Mouse (Mus musculus) liver, embryonic 14.5 days (tissue): ENCODE measurements around the gene Trpv3. TPM values are rescaled to one million over a fixed set of nuclear protein-coding genes. Genes with fewer than 3 reads are reported as not detected.

ENCODE experiments used
- ATAC-seq: fragments of 200-750 bp; cut with Nextera tagmentation; 2 replicates; pipeline ENCODE4 v1.8.0; 2017; ENCODE audit warnings: moderate number of reproducible peaks, mild to moderate bottlenecking, moderate library complexity; ENCODE audit not compliant: insufficient read depth
- DNase-seq, 3 experiments: peaks; one replicate each; pipeline ENCODE4 v3.0.0-alpha.2; 2012 to 2013; ENCODE audit warnings: low read depth in 3 of 3, low spot score in 3 of 3
- H3K27ac ChIP-seq: fragments of 300-500 bp; sonication (generic); 2 replicates; pipeline ENCODE4 v1.5.1; 2014; ENCODE audit warnings: moderate library complexity, mild to moderate bottlenecking, control low read depth, inconsistent platforms
- H3K27me3 ChIP-seq: fragments of 300-500 bp; sonication (generic); 2 replicates; pipeline ENCODE4 v1.6.1; 2014; ENCODE audit warnings: mild to moderate bottlenecking, low read length, moderate library complexity; ENCODE audit not compliant: control insufficient read depth, insufficient read depth
- H3K36me3 ChIP-seq: fragments of 300-500 bp; sonication (generic); replicated peaks from 2 replicates; pipeline ENCODE4 v1.6.1; 2014; ENCODE audit warnings: low read depth; ENCODE audit not compliant: control insufficient read depth, insufficient read depth
- H3K4me1 ChIP-seq, 2 experiments: fragments of 200-500 bp in 1 of 2; fragments of 300-500 bp in 1 of 2; sonication (generic) in 1 of 2; replicated peaks; 2 replicates each; pipeline ENCODE4 v1.6.1; 2012 to 2014; ENCODE audit warnings: antibody characterized with exemption in 1 of 2, inconsistent platforms in 1 of 2, low read length in 1 of 2; ENCODE audit not compliant: control insufficient read depth in 2 of 2, insufficient read depth in 2 of 2
- H3K4me2 ChIP-seq: fragments of 300-500 bp; sonication (generic); 2 replicates; pipeline ENCODE4 v1.6.1; 2014; ENCODE audit warnings: low read depth, mild to moderate bottlenecking, control low read depth, moderate library complexity
- H3K4me3 ChIP-seq, 2 experiments: fragments of 200-500 bp in 1 of 2; fragments of 300-500 bp in 1 of 2; sonication (generic) in 1 of 2; 2 replicates each; pipeline ENCODE4 v1.5.1; 2012 to 2014; ENCODE audit warnings: low read depth in 2 of 2, low read length in 2 of 2, mild to moderate bottlenecking in 2 of 2, control low read depth in 1 of 2, inconsistent platforms in 1 of 2, moderate library complexity in 1 of 2; ENCODE audit not compliant: insufficient read depth in 1 of 2
- H3K9ac ChIP-seq: fragments of 300-500 bp; sonication (generic); replicated peaks from 2 replicates; pipeline ENCODE4 v1.6.1; 2014; ENCODE audit warnings: mild to moderate bottlenecking, control low read depth, moderate library complexity
- H3K9me3 ChIP-seq: fragments of 300-500 bp; sonication (generic); 2 replicates; pipeline ENCODE4 v1.6.1; 2016; ENCODE audit warnings: low read length, mixed read lengths; ENCODE audit not compliant: control insufficient read depth
- CTCF ChIP-seq: IDR thresholded peaks from 2 replicates; pipeline ENCODE4 v1.5.1; 2016; ENCODE audit warnings: antibody characterized with exemption, low read depth, control low read depth
- EP300 ChIP-seq: IDR thresholded peaks from 2 replicates; pipeline ENCODE4 v1.6.1; 2016; ENCODE audit warnings: antibody characterized with exemption, low read depth
- WGBS: fragments of 180-500 bp; shearing (Covaris S2); extraction: QIAGEN DNeasy Blood & Tissue Kit; methylation state at CpG from one replicate; pipeline ENCODE4 v1.1.7; 2014; ENCODE audit not compliant: insufficient replicate concordance; 5-methylcytosine and 5-hydroxymethylcytosine counted together
- polyA plus RNA-seq, 2 experiments: library from polyadenylated mRNA; depleted of rRNA in 1 of 2; stranded (reverse) in 1 of 2; unstranded in 1 of 2; fragments of >200 nt; fragmentation: Nextera tagmentation in 1 of 2; extraction: Ambion mirVana in 1 of 2; gene quantifications; 2 replicates each; pipeline versions ENCODE4 v1.2.1 to v1.2.3; 2012 to 2014

The Trpv3 gene
- polyA plus RNA-seq, 2 experiments = 0.01 to 0.03 TPM

GRCm38 (mm10) chr11:73235990-73236701, 31.0 kb upstream of the Trpv3 start:
- Histone ChIP-seq H3K27me3 (no peaks in the 10 kb centered on the region), H3K9me3 (no peaks in the 10 kb centered on the region), H3K4me3 (no peak overlapping the region), H3K4me2 (no peak overlapping the region), H3K4me1 (no peaks in the 10 kb centered on the region), H3K36me3 (no peaks in the 10 kb centered on the region), H3K27ac (no peak overlapping the region), H3K9ac (no peak overlapping the region)
- DNase-seq (no peak), ATAC-seq (no peak)
- no peak for TF ChIP-seq CTCF
- no peak for TF ChIP-seq EP300
- WGBS = 22% methylated on average over 5 of the region's 5 CpGs

GRCm38 (mm10) chr11:73236731-73237130, 30.5 kb upstream of the Trpv3 start:
- no peaks in the 10 kb centered on the region for H3K36me3 ChIP-seq
- H3K4me3 ChIP-seq = no peak overlapping the region
- H3K4me2 ChIP-seq = no peak overlapping the region
- H3K9me3 ChIP-seq = no peaks in the 10 kb centered on the region
- H3K9ac ChIP-seq = no peak overlapping the region
- ATAC-seq (no peak), DNase-seq (no peak)
- H3K27me3 ChIP-seq = no peaks in the 10 kb centered on the region
- no peak overlapping the region for H3K27ac ChIP-seq
- TF ChIP-seq CTCF = no peak
- TF ChIP-seq EP300 = no peak
- H3K4me1 ChIP-seq = no peaks in the 10 kb centered on the region
- WGBS = 52% methylated on average over 3 of the region's 3 CpGs

GRCm38 (mm10) chr11:73242199-73242598, 25.0 kb upstream of the Trpv3 start:
- no peak overlapping the region for H3K9ac ChIP-seq
- H3K27ac ChIP-seq = no peak overlapping the region
- no peak for DNase-seq
- no peaks in the 10 kb centered on the region for H3K4me1 ChIP-seq
- no peaks in the 10 kb centered on the region for H3K27me3 ChIP-seq
- no peaks in the 10 kb centered on the region for H3K9me3 ChIP-seq
- WGBS = 68% methylated on average over 6 of the region's 6 CpGs
- no peak for ATAC-seq
- H3K4me3 ChIP-seq = no peak overlapping the region
- H3K4me2 ChIP-seq = no peak overlapping the region
- no peaks in the 10 kb centered on the region for H3K36me3 ChIP-seq
- TF ChIP-seq EP300 = no peak
- TF ChIP-seq CTCF = no peak

- ATAC-seq (no peak), DNase-seq (no peak)
- Histone ChIP-seq H3K27me3 (no peaks in the 10 kb centered on the region), H3K9me3 (no peaks in the 10 kb centered on the region), H3K27ac (no peak overlapping the region), H3K4me3 (no peak overlapping the region), H3K4me2 (no peak overlapping the region), H3K4me1 (no peaks in the 10 kb centered on the region), H3K9ac (no peak overlapping the region), H3K36me3 (no peaks in the 10 kb centered on the region)
- 75% methylated on average over 4 of the region's 4 CpGs for WGBS
- TF ChIP-seq EP300 (no peak), CTCF (no peak)
Measured at GRCm38 (mm10) chr11:73242777-73243176, 24.4 kb upstream of the Trpv3 start.

GRCm38 (mm10) chr11:73257362-73257945, 9.7 kb upstream of the Trpv3 start:
- Histone ChIP-seq H3K9me3 (no peaks in the 10 kb centered on the region), H3K4me1 (no peaks in the 10 kb centered on the region), H3K27me3 (no peaks in the 10 kb centered on the region), H3K27ac (no peak overlapping the region), H3K4me2 (no peak overlapping the region), H3K36me3 (no peaks in the 10 kb centered on the region), H3K9ac (no peak overlapping the region), H3K4me3 (no peak overlapping the region)
- DNase-seq = no peak
- WGBS = 56% methylated on average over 4 of the region's 4 CpGs
- TF ChIP-seq EP300 = no peak
- no peak for TF ChIP-seq CTCF
- ATAC-seq = no peak
